Mouse (Mus musculus): Measurements from ENCODE around the gene Pitpnb. TPM values are rescaled to one million over a fixed set of nuclear protein-coding genes. Genes with fewer than 3 reads are reported as not detected.
A peak's percentile ranks its signal among the peaks of the same experiment; 100 is the strongest.

Gene Pitpnb
- polyA plus RNA-seq, 1 experiment from 2014 or later: 75.5 TPM

DNA sequence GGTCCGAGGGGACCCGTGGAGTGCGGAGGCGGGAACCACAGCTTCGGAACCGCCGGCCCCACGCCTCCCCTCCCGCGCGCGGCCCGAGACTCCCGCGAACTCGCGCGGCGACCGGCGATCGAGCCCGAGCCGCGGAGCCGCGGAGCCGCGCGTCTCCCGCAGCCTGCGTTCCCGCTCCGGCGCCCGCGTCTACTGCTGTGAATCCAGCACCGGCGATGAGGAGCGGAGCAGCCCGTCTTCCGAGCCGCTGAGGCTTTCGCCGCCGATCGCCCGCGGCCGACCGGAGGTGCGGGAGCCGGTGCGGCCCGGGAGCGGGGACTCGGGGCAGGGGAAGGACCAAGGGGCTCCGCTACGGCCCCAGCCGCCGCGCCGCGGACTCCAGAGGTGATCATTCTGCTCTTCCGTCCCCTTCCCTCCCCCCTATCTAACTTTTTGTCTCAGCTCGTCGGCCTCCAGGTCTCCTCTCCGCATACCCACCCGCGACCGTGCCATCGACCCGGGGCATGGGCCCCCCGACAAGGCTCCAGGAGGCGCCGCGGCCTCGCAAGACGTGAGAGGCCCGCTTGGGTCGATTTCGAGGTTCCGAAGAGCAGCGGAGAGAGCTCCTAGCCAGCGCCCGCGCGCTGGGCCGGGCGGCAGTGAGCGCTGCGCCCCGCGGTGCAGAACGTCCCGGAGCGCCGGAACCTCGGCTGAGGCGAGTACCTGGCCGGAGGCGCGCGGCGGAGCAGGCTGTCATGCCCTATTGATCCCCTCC lies 87.0 kb downstream of the Pitpnb start:
- H3K27me3 ChIP-seq (ENCODE audit: insufficient read depth, low read length): peaks cover 51% of the 10 kb centered on the region
- under 1% methylated on average over 82 of the region's 105 CpGs for WGBS
- ATAC-seq (replicated peaks; ENCODE audit: low FRiP score, low read depth): 0 out of 2 replicates have a peak, but pooled peaks have one; percentile 0

DNA sequence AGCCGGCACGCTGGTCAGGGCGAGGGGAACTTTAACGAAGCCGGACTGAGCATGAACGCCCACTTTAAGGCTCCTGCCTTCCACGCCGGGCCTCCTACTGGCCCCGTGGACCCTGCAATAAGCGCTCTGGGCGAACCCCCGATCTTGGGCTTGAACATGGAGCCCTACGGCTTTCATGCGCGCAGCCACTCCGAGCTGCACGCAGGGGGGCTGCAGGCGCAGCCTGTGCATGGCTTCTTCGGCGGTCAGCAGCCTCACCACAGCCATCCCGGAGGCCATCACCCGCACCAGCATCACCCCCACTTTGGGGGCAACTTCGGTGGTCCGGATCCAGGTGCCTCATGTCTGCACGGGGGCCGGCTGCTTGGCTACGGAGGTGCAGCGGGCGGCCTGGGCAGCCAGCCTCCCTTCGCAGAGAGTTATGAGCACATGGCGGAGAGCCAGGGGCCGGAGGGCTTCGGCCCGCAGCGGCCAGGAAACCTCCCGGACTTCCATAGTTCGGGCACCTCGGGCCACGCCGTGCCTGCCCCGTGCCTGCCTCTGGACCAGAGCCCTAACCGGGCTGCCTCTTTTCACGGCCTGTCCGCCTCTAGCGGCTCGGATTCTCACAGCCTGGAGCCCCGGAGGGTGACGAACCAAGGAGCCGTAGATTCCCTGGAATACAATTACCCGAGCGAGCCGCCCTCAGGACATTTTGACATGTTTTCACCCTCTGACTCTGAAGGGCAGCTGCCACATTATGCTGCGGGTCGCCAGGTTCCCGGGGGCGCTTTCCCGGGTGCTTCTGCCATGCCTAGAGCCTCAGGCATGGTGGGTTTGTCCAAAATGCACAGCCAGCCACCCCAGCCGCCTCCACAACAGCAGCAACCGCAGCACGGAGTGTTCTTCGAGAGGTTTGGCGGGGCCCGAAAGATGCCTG lies 87.9 kb downstream of the Pitpnb start:
- 3% methylated on average over 62 of the region's 63 CpGs for WGBS
- H3K9me3 ChIP-seq (replicated peaks; ENCODE audit: low read length): no peaks in the 10 kb centered on the region
- ATAC-seq (replicated peaks; ENCODE audit: low FRiP score, low read depth) (no peak), DNase-seq (ENCODE audit: low spot score) (peak; percentile 52)
- peak overlapping the region; percentile 74 for H3K4me3 ChIP-seq (replicated peaks; ENCODE audit: low read depth, low read length)
- peak overlapping the region; percentile 99 for H3K4me2 ChIP-seq (ENCODE audit: low read length)
- no peak for TF ChIP-seq CTCF (IDR thresholded peaks at IDR 0.05; ENCODE audit: low read depth)
- H3K36me3 ChIP-seq (ENCODE audit: insufficient read depth, low read length): no peaks in the 10 kb centered on the region
- peak overlapping the region; percentile 71 for H3K9ac ChIP-seq (ENCODE audit: low read depth, low read length)
- no peak overlapping the region for H3K27ac ChIP-seq
- H3K27me3 ChIP-seq (ENCODE audit: insufficient read depth, low read length): peaks cover 45% of the 10 kb centered on the region
- H3K4me1 ChIP-seq (replicated peaks; ENCODE audit: insufficient read depth, low read length): peaks cover 32% of the 10 kb centered on the region; the same call in 1 of the 2 replicates

More for the DNA sequence above, 87.0 kb downstream of the Pitpnb start:
- H3K4me1 ChIP-seq (replicated peaks; ENCODE audit: insufficient read depth, low read length): peaks cover 32% of the 10 kb centered on the region; the same call in 1 of the 2 replicates
- H3K27ac ChIP-seq: peak overlapping the region; percentile 54
- peak overlapping the region; percentile 99 for H3K4me2 ChIP-seq (ENCODE audit: low read length)
- DNase-seq (ENCODE audit: low spot score): no peak
- H3K4me3 ChIP-seq (replicated peaks; ENCODE audit: low read depth, low read length): peak overlapping the region; percentile 74
- H3K9me3 ChIP-seq (replicated peaks; ENCODE audit: low read length): no peaks in the 10 kb centered on the region
- peak overlapping the region; percentile 71 for H3K9ac ChIP-seq (ENCODE audit: low read depth, low read length)
- no peaks in the 10 kb centered on the region for H3K36me3 ChIP-seq (ENCODE audit: insufficient read depth, low read length)
- TF ChIP-seq CTCF (IDR thresholded peaks at IDR 0.05; ENCODE audit: low read depth): no peak

DNA sequence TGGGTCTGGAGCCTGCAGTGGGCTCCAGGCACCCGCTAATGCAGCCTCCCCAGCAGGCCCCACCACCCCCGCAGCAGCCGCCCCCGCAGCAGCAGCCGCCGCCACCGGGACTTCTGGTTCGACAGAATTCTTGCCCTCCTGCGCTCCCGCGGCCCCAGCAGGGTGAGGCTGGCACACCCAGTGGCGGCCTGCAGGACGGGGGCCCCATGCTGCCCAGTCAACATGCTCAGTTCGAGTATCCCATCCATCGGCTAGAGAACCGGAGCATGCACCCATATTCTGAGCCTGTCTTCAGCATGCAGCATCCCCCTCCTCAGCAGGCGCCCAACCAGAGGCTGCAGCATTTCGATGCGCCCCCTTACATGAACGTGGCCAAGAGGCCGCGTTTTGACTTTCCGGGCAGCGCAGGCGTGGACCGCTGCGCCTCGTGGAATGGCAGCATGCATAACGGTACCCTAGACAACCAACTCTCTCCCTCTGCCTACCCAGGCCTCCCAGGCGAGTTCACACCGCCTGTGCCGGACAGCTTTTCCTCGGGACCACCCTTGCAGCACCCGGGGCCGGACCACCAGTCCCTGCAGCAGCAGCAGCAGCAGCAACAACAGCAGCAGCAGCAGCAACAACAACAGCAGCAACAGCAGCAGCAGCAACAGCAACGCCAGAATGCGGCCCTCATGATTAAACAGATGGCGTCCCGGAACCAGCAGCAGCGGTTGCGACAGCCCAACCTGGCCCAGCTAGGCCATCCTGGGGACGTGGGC lies 88.7 kb downstream of the Pitpnb start:
- DNase-seq (ENCODE audit: low spot score) (no peak), ATAC-seq (replicated peaks; ENCODE audit: low FRiP score, low read depth) (no peak)
- 17% methylated on average over 42 of the region's 42 CpGs for WGBS
- no peaks in the 10 kb centered on the region for H3K9me3 ChIP-seq (replicated peaks; ENCODE audit: low read length)
- peak overlapping the region; percentile 74 for H3K4me3 ChIP-seq (replicated peaks; ENCODE audit: low read depth, low read length)
- no peak overlapping the region for H3K9ac ChIP-seq (ENCODE audit: low read depth, low read length)
- H3K4me1 ChIP-seq (replicated peaks; ENCODE audit: insufficient read depth, low read length): peaks cover 32% of the 10 kb centered on the region; the same call in 1 of the 2 replicates
- peak overlapping the region; percentile 99 for H3K4me2 ChIP-seq (ENCODE audit: low read length)
- H3K27me3 ChIP-seq (ENCODE audit: insufficient read depth, low read length): peaks cover 44% of the 10 kb centered on the region
- H3K36me3 ChIP-seq (ENCODE audit: insufficient read depth, low read length): no peaks in the 10 kb centered on the region
- TF ChIP-seq CTCF (IDR thresholded peaks at IDR 0.05; ENCODE audit: low read depth): no peak
- H3K27ac ChIP-seq: no peak overlapping the region

DNA sequence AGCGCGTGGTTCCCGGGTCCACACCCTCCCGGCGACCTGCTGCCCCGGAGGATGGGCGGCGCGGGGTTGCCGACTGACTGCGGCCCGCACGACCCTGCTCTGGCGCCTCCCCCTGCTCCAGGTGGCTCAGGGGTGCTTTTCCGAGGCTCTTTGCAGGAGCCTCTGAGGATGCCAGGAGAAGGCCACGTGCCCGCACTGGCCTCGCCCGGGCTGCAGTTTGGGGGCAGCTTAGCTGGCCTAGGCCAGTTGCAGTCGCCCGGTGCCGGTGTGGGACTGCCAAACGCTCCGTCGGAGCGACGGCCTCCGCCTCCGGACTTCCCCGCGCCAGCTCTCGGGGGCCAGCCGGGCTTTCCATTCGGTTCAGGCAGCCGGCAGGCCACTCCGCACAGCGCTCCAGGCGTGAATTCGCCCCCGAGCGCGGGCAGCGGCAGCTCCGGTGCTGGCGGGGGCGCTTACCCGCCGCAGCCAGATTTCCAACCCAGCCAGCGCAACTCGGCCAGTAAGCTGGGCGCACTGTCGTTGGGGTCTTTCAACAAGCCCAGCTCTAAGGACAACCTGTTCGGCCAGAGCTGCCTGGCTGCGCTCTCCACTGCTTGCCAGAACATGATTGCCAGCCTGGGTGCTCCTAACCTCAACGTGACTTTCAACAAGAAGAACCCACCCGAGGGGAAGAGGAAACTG lies 89.6 kb downstream of the Pitpnb start:
- no peak for TF ChIP-seq CTCF (IDR thresholded peaks at IDR 0.05; ENCODE audit: low read depth)
- WGBS: 9% methylated on average over 51 of the region's 56 CpGs
- Histone ChIP-seq H3K4me2 (ENCODE audit: low read length) (peak overlapping the region; percentile 99), H3K27ac (no peak overlapping the region), H3K4me3 (replicated peaks; ENCODE audit: low read depth, low read length) (peak overlapping the region; percentile 74), H3K4me1 (replicated peaks; ENCODE audit: insufficient read depth, low read length) (peaks cover 32% of the 10 kb centered on the region; the same call in 1 of the 2 replicates), H3K36me3 (ENCODE audit: insufficient read depth, low read length) (no peaks in the 10 kb centered on the region), H3K9me3 (replicated peaks; ENCODE audit: low read length) (no peaks in the 10 kb centered on the region), H3K27me3 (ENCODE audit: insufficient read depth, low read length) (peaks cover 37% of the 10 kb centered on the region), H3K9ac (ENCODE audit: low read depth, low read length) (no peak overlapping the region)
- ATAC-seq (replicated peaks; ENCODE audit: low FRiP score, low read depth) (no peak), DNase-seq (ENCODE audit: low spot score) (no peak)

DNA sequence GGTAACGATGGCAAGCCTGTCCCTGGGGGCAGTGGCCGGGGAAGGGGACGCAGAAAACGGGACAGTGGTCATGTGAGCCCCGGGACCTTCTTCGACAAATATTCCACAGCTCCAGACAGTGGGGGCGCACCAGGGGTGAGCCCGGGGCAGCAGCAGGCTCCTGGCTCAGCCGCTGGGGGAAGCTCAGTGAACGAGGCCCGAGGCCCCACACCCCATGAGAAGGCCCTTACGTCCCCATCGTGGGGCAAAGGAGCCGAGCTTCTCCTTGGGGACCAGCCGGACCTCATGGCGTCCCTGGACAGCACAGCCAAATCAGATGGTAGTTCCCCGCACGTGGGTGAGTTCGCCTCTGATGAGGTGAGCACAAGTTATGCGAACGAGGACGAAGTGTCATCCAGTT lies 90.3 kb downstream of the Pitpnb start:
- Histone ChIP-seq H3K9ac (ENCODE audit: low read depth, low read length) (no peak overlapping the region), H3K4me2 (ENCODE audit: low read length) (peak overlapping the region; percentile 99)
- WGBS: 64% methylated on average over 21 of the region's 22 CpGs

More for the DNA sequence above, 90.3 kb downstream of the Pitpnb start:
- Histone ChIP-seq H3K4me3 (replicated peaks; ENCODE audit: low read depth, low read length) (0 out of 2 replicates have a peak overlapping the region, but pooled peaks have one; percentile 74), H3K9me3 (replicated peaks; ENCODE audit: low read length) (no peaks in the 10 kb centered on the region), H3K27me3 (ENCODE audit: insufficient read depth, low read length) (peaks cover 37% of the 10 kb centered on the region), H3K4me1 (replicated peaks; ENCODE audit: insufficient read depth, low read length) (peaks cover 32% of the 10 kb centered on the region; the same call in 1 of the 2 replicates), H3K27ac (no peak overlapping the region), H3K36me3 (ENCODE audit: insufficient read depth, low read length) (no peaks in the 10 kb centered on the region)
- TF ChIP-seq CTCF (IDR thresholded peaks at IDR 0.05; ENCODE audit: low read depth): no peak
- ATAC-seq (replicated peaks; ENCODE audit: low FRiP score, low read depth) (no peak), DNase-seq (ENCODE audit: low spot score) (no peak)

Measured in kidney, postnatal 0 days (tissue).